Mouse (Mus musculus): Measurements from ENCODE around the gene Pde8b. TPM values are rescaled to one million over a fixed set of nuclear protein-coding genes. Genes with fewer than 3 reads are reported as not detected.

Pde8b gene
- total RNA-seq, 2 experiments from 2014 or later, result 3.9 to 5.1 TPM

DNA sequence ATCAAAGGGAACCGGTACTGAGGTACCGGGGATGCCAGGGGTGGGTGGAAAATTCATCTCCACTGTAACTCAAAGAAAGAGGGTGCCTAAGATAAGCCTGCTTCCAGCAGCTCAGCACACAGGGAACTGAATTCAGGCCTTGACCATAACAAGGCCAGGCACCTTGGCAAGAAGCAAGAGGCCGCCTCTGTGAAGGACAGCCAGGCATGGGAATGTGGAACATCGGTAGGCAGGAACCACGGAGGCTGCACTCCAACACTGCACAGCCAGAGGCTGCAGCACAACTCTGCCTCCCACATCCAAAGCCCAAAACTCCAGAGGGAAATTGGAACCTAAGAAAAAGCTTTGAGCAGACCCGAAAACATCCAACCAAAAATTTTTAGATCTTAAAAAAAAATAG is 75.9 kb downstream of the Pde8b start:
- intact Hi-C loops (cut with DNase I; ENCODE audit: low total_unique reads), result no loop called here
- no peak for DNase-seq

DNA sequence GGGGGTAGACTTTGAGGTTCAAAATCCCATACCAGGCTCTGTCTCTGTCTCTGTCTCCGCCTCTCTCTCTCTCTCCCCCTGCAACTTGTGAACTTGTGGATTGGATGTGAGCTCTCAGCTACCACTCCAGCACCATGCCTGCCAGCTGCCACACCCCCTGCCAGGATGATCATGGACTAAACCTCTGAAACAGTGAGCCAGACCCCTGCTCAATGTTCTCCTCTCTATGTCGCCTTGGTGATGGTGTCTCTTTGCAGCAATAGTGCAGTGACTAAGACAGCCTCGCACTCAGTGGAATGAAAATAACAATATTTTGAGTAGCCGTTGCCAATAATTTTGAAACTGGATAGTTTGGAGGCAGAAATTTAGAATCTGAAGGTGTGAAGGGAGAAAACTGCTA is 77.8 kb downstream of the Pde8b start:
- DNase-seq, result no peak
- intact Hi-C loops (cut with DNase I; ENCODE audit: low total_unique reads), result no loop called here

DNA sequence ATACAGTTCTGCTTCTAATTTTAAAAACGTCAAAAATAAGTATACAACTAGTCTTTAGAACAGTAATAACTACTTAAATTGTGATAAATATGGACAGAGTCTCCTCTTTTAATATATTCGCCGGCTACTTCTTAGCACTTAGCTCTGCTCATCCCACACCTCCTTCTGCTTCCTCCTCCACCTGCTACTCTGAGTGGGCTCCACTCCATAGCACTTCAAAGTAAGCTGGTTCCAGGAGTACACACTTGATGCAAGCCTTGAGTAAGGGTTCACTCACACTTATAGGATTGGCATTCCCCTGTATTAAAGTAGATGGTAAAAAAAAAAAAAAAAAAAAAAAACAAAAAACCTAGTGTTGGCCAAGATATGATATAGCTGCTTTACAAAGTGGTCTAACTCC is 89.9 kb downstream of the Pde8b start:
- DNase-seq, result no peak
- intact Hi-C loops (cut with DNase I; ENCODE audit: low total_unique reads), result no loop called here

DNA sequence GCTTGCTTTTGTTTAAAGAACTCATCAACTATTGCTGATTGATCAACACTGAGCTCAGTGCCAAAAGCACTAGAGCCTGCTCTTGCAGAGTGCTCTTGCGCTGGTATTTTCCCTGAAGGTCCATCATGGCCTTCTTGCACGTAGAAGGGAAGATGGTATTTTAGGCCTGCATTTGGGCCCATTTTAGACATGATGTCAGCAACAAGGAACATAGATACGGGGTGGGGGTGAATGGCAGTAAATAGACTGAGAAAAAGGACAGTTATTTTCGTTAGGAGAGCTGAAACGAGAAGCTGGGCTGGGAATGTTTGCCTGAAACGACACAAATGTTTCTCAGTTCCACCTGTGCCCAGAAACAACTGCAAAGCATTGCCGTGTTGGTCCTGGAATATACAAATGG is 91.2 kb downstream of the Pde8b start:
- intact Hi-C loops (cut with DNase I; ENCODE audit: low total_unique reads), result no loop called here
- no peak for DNase-seq

DNA sequence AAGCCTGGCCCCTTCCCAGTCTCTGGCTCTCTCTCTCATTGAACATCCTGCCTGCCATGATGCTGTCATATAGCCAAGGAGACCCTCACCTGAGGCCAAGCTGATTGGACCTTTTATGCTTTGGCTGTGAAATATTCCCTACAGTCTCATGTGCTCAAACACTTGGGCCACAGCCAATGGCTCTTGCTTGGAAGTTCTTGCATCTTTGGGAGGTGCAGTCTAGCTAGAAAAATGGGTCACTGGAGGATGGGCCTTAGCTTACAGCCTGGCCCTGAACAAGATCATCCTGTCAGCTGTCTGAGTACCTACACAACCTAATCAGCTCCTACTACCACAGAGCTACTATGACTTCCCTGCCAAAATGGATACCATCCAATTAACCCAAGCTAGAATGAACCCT is 105.4 kb downstream of the Pde8b start:
- intact Hi-C loops (cut with DNase I; ENCODE audit: low total_unique reads), result no loop called here
- no peak for DNase-seq

DNA sequence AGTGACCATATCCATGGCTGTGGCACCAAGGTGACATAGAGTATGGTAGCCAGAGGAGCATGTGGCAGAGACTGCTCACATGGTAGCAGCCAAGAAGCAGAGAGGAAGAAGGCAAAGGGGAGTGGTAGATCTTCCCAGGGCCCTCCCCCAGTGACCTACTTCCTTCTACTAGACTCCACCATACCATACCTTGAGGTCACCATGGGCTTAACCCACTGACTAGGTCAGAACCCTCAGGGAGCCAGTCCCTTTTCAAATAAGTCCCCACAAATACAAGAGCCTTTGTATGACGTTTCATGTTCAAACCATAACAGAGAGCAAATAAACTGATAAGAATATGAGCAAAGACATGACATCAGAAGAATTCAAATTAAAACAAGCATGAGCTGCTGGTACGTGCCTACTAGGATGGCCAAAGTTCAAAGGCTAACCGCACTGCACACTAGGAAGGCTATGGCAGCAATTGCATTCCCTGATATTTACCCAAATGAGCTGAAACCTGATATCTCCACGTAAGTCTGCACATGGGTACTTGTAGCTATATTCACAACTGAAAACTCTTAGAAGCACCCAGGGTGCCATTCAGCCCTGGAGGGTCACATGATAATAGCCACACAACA is 109.6 kb downstream of the Pde8b start:
- DNase-seq, result no peak
- intact Hi-C loops (cut with DNase I; ENCODE audit: low total_unique reads), result no loop called here

DNA sequence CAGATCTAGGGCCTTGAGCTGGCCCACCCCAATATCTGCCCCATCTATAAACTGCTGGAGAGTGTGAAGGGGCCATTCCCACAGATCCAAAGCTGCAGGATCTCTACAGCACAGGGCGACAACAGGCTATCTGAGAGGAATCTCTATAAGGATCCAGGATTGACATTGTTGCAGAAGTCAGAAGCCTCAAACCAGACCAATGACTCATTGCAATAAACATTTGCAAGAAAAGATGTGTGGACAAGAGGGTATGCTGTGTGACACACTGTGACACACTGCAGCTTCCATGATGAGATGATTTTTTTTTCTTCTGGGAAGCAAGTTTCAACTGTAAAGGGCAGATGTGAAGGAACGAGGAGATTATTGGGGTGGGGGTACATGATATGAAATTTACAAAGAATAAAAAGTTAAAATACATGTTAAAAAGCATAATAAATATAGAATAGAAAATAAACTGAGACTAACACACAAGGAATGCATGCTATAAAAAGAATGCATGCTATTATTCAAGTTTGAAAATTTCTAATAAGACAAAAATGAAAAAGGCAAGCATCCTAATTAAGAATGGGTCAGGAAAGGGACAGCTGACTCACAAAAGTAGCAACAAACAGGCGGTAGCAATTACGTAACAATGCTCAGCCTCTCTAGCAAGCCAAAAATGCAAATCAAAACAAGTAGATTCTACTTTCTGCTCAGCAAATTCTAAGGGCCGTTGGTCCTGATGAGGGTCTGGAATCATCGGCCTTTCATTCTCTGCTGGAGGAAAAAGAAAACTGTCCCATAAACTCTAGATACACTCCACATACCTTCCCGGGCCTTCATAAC is 114.6 kb downstream of the Pde8b start:
- DNase-seq, result no peak
- intact Hi-C loops (cut with DNase I; ENCODE audit: low total_unique reads), result no loop called here

DNA sequence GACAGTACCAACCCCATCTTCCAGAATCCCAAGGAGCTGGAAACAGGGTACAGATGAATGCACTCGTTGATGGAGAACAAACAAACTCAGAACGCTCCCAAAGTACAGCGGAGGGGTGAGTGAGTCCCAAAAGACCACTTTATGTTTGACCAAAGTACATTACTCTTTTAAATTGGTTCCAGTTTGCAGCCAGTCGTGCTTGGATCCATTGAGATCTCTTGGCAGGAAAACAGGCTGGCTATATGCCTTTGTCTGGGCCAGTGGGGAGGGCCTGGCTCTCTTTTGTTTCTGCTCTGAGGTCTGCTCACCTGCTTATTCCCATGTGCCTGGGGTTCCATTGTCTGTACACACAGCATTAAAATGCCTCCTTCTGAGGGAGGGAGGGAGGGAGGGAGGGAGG is 118.3 kb downstream of the Pde8b start:
- intact Hi-C loops (cut with DNase I; ENCODE audit: low total_unique reads), result no loop called here
- DNase-seq, result no peak

DNA sequence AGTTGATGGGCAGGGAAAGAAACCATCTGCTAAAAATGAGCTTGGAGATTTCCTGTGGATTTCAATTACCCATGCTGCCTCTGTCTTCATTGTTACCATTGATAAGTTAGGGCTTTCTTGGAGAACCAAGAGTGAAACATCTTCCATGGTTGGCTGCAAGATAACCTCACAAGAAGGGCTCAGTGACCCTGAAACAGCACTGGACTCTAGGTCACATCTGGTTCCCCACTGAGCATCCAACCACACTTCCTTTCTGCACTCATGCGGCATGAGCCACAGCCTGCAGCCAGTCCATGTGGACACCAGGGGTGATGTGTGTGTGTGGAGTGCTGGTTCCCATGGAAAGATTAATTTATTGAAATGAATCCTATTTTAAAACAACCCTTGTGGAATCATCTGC is 119.1 kb downstream of the Pde8b start:
- DNase-seq, result no peak
- intact Hi-C loops (cut with DNase I; ENCODE audit: low total_unique reads), result no loop called here

DNA sequence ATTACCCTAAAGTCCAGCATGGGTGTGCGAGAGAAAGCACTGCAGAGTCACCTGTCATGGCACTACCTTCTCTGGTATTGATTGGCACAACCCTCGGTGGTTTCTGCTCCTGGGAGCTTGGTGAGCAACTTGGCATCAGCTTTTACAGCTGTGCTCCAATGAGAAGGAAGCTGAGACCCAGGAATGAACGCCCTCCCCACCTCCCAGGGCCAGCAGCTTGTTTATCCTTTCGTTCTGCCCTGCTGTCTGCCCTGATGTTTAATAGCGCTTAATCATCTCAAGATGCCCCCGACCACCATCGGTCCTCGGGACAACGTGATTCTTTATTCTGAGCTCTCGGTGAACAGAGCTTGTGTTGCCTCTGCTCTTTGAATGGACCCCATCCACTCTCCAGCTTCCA is 122.8 kb downstream of the Pde8b start:
- no peak for DNase-seq
- intact Hi-C loops (cut with DNase I; ENCODE audit: low total_unique reads), result no loop called here

DNA sequence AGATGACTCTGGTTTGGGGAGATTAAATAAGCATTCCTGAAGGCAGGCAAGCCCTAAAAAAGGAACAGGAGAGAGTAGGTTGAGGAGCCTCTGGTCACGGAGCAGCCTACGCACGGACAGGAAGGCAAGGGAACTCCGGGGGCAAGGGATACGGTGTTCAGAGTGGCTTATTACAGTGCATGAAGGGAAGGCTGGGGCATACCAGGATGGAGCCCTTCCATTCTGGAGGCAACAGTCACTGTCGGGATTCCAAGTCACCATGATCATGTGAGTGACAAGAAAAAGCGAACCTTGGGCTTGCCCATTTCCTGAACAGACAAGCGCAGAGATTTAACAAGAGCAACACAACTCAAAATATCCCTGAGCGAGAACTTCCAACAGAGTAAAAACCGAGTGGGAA is 123.3 kb downstream of the Pde8b start:
- intact Hi-C loops (cut with DNase I; ENCODE audit: low total_unique reads), result no loop called here
- no peak for DNase-seq

DNA sequence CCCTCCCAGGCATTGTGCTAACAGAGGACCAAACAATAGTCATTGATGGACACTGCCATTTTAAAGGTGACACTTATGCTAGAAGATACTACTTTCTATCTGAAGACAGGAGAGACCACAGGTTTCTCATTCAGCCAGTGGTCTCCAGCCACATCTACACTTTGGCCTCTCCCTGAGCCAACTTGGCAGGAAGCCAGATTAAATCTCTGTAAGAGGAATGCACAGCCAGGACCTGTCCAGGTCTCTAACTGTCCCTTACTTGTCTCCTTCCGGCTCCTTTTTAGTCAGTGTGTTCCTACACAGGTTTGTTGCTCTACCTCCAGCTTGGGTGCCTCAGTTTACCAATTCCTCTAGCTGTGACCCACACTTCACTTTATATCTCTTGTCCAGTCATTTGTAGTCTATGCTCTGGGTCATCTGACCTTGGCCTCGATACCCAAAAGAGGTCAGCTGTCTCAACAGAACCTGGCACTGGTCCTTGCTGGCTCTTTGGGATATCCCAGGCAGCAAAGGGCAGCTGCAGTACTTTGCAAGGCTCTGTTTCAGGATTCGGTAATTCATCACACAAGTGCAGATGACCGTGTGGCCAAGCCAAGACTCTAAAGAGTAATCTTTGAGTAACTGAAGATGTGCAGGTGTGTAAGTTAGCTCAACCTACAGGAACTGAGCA is 124.5 kb downstream of the Pde8b start:
- intact Hi-C loops (cut with DNase I; ENCODE audit: low total_unique reads), result no loop called here
- no peak for DNase-seq

DNA sequence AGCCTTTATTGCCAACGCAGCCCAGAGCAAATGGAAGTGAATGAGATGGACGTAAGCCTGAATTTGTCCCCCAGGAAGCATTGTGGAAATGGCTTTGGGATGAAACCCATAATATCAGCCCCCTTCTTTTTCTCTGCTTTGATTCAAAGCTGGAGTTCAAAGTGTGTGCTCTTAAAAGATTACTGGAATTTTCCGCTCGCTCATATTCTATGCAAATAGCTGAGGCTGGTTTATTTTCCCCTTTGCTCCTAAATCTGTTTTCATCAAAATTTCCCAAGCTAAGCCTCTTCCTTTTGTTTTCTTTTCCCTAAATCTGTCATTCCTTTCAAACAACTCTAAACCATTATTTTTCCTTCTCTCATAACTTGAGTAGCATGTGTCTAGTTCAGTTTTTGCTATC is 129.6 kb downstream of the Pde8b start:
- no peak for DNase-seq
- intact Hi-C loops (cut with DNase I; ENCODE audit: low total_unique reads), result no loop called here

DNA sequence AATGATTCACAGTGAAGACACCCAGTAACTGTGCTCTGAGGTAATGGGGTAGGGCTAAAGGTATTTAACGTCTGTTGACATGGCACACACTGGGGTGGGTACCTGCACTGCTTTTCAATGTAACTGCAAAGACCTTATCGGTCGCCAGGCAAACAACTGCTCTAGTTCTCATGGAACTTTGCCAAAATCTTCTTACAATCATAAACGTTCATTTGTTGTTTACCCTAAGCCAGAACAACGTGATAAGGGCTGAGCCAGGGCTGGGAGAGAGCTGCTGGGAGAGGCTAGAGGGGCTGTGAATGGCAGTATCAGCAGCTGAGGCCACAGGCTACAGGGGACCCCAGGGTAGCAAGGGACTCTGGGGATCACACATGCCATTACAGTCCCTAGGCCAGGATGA is 136.4 kb downstream of the Pde8b start:
- intact Hi-C loops (cut with DNase I; ENCODE audit: low total_unique reads), result no loop called here
- DNase-seq, result no peak

DNA sequence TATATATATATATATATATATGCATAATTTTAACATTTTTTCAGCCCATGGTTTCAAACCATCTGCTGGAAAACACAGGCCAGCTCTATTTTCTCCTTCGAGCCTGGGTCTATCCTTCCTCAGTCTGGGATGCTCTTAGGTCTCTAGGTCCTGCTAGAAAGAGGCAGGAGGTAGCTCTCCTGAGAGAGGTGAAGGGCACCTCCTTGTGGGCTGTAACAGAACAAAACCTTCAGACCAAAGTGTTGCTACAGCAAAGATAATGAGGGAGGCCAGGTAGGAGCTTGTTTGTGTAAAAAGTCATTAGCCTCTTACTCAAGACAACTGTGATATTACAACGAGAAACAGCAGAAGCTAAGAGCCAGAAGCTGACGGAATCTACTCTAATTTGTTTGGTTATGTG is 140.6 kb downstream of the Pde8b start:
- intact Hi-C loops (cut with DNase I; ENCODE audit: low total_unique reads), result no loop called here
- DNase-seq, result no peak

DNA sequence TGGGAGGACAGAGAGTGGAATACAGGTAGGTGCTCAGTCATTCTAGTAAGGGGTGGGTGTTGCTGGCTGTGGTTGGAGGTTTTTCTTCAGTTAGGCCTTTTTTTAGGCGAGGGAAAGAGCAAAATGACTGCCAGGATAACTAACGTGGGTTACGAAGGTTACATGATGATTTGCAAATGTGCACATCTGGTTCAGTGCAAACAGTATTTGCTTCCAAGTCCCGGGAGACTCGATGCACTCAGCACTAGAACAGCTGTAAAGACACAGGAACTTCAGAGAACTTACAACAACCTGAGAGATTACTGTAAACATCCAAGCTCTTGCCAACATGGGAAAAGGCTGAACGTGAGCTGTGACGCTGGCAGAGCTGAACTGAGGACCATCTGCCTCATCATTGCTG is 142.1 kb downstream of the Pde8b start:
- no peak for DNase-seq
- intact Hi-C loops (cut with DNase I; ENCODE audit: low total_unique reads), result no loop called here

DNA sequence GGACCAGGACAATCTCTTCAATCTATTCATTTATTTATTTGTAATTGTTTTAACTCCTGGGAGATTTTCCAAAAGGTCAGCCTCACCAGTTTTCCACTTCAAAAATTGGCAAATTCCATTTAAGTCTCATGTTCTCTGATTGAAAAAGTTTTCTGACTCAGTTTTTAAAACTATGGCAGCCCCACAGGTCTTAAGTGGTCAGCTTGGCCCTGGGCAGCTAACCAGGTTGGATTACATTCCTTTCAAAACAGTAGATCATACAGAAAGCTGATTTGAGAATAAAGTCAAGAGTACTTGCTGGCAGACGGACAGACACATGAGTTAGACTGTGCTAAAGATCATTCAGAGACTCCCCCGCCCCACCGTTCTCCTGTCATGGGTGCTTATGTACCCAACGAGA is 145.3 kb downstream of the Pde8b start:
- intact Hi-C loops (cut with DNase I; ENCODE audit: low total_unique reads), result no loop called here
- DNase-seq, result no peak

DNA sequence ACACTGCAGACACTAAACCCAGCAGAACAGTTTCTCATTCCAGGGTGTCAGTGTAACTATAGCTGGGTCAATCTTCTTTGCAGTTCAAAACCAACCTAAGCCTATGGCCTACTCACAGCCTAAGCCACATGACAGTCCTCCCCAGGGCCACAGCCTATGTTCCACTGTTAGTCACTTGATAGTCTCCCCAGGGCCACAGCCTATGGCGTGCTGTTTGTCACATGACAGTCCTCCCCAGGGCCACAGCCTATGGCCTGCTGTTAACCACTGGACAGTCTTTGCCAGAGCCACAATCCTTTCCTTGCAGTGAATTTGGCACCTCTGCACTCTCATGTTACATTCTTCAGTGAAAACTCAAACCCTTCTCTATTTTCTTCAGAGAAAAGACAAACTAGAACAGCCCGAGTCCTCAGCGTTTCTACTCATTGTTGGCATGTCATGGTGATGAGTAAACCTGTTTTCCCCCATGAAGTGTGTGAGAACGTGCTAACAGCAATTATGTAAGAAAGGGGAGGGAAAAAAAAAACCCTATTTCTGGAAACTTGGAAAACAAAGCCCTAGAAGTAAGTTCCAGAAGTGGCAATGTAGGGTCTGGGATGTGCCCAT is 147.0 kb downstream of the Pde8b start:
- no peak for DNase-seq
- intact Hi-C loops (cut with DNase I; ENCODE audit: low total_unique reads), result no loop called here

DNA sequence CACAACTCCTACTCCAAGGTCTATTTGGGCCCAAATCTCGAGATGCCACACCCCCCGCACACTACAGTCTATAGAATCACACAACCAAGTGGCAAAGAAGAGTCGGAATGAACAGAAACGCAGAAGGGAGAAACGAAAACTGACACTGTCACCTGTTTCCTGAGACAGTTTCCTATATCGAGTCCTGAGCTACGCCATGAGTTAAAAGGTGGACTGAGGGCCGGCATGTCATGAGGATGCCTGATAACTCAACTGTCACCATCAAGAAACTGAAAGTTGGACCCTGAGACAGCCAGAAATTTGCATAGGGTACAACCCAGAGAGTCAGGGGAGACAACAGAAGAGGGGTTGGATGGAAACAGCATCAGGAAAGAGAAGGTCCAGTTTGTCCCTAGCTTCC is 148.8 kb downstream of the Pde8b start:
- no peak for DNase-seq
- intact Hi-C loops (cut with DNase I; ENCODE audit: low total_unique reads), result no loop called here

DNA sequence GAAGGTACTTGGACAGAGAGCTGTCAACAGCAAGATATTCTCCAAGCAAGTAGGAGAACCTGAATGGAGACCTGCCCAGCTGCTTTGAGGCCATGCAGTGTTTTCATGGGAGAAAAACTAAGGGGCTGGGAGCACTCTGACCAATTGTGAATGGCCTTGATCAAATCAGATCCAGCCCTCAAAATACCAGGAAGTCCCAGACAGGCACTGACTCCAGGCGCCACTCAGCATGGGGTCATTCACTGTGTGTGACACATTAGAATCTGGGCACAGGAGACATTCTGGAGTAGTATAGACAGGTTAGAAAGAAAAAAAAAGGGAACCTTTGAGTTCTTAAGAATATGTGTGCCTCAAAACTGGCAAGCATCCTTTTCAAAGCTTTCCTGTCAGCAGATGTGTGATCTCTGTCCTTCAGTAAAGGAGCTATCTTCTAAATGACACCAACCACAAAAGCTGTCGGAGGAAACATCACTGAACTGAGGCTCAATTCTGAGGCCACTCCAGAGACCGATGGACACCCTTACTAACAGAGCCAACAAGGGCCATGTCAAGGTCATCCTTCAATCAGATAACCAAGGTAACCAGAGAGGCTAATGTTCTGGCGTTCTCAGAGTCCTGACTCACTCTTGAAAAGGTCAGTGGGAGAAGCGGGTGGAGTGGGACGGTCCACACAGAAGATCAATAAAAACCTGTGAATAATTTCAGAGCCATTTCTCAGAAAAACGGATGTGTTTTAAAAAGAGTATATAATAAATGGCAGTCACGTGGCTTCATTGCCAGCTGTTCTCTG is 151.0 kb downstream of the Pde8b start:
- intact Hi-C loops (cut with DNase I; ENCODE audit: low total_unique reads), result no loop called here
- no peak for DNase-seq

Data from gastrocnemius, postnatal 14 days (tissue).